Mouse (Mus musculus) neural tube, embryonic 15.5 days (tissue): ENCODE data around the gene Cacna1s. TPM values are rescaled to one million over a fixed set of nuclear protein-coding genes. Genes with fewer than 3 reads are reported as not detected.

Source experiments
- ATAC-seq: fragments of 200-750 bp; cut with Nextera tagmentation; 2 replicates; pipeline ENCODE4 v1.8.0; 2017; ENCODE audit warnings: mild to moderate bottlenecking, moderate TSS enrichment, moderate library complexity; ENCODE audit not compliant: low FRiP score
- H3K27ac ChIP-seq: fragments of 300-500 bp; sonication (generic); replicated peaks from 2 replicates; pipeline ENCODE4 v1.5.1; 2015; ENCODE audit warnings: mild to moderate bottlenecking, inconsistent platforms
- H3K27me3 ChIP-seq: fragments of 300-500 bp; sonication (generic); replicated peaks from 2 replicates; pipeline ENCODE4 v1.6.1; 2015; ENCODE audit warnings: inconsistent platforms
- H3K36me3 ChIP-seq: fragments of 300-500 bp; sonication (generic); 2 replicates; pipeline ENCODE4 v1.6.1; 2015; ENCODE audit warnings: inconsistent platforms
- H3K4me1 ChIP-seq: fragments of 300-500 bp; sonication (generic); 2 replicates; pipeline ENCODE4 v1.6.1; 2015; ENCODE audit warnings: inconsistent platforms
- H3K4me2 ChIP-seq: fragments of 300-500 bp; sonication (generic); 2 replicates; pipeline ENCODE4 v1.6.1; 2015; ENCODE audit warnings: inconsistent platforms, mild to moderate bottlenecking, moderate library complexity
- H3K4me3 ChIP-seq: fragments of 300-500 bp; sonication (generic); replicated peaks from 2 replicates; pipeline ENCODE4 v1.5.1; 2015; ENCODE audit warnings: mild to moderate bottlenecking, inconsistent platforms
- H3K9ac ChIP-seq: fragments of 300-500 bp; sonication (generic); replicated peaks from 2 replicates; pipeline ENCODE4 v1.6.1; 2015; ENCODE audit warnings: mild to moderate bottlenecking, inconsistent platforms
- H3K9me3 ChIP-seq: fragments of 300-500 bp; sonication (generic); replicated peaks from 2 replicates; pipeline ENCODE4 v1.6.1; 2016; ENCODE audit warnings: inconsistent platforms
- WGBS: fragments of 180-500 bp; shearing (Covaris S2); methylation state at CpG from one replicate; pipeline ENCODE4 v1.1.7; 2015; ENCODE audit warnings: mixed read lengths; 5-methylcytosine and 5-hydroxymethylcytosine counted together
- polyA plus RNA-seq: library from polyadenylated mRNA; unstranded; fragments of >200 nt; fragmentation: Nextera tagmentation; extraction: Ambion mirVana; gene quantifications from 2 replicates; pipeline ENCODE4 v1.2.1, GENCODE M21; 2015

The Cacna1s gene
- polyA plus RNA-seq, 1 experiment from 2014 or later = 0.75 TPM

GRCm38 (mm10) chr1:136055771-136056170, 3.2 kb downstream of the Cacna1s start:
- H3K36me3 ChIP-seq = no peaks in the 10 kb centered on the region
- peaks cover 14% of the 10 kb centered on the region for H3K4me1 ChIP-seq
- 40% methylated on average over 3 of the region's 3 CpGs for WGBS
- H3K27ac ChIP-seq = 0 out of 2 replicates have a peak overlapping the region, but pooled peaks have one; percentile 6
- H3K9me3 ChIP-seq = no peaks in the 10 kb centered on the region
- peaks cover 23% of the 10 kb centered on the region for H3K27me3 ChIP-seq
- H3K4me3 ChIP-seq = no peak overlapping the region
- no peak overlapping the region for H3K9ac ChIP-seq
- no peak for ATAC-seq
- no peak overlapping the region for H3K4me2 ChIP-seq

DNA sequence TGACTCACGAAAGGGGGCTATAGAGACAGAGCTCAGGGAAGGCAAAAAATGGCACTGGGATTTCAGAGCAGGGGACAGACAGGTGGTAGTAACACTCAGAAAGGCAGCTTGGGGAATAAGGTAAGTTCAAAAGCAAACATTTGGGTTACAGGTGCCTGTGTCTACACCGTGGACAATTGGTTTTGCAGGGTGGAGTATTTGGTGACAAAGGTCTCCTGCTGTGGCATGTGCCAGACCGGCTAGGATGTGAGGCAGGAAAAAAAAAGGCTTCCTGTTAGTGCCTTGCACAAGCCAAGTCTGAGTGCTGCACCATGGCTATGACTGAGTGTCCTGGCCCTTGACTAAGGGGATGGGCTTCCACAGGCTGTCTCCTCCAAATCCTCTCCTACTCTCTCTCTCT, 6.0 kb downstream of the Cacna1s start:
- H3K4me2 ChIP-seq = no peak overlapping the region
- no peak overlapping the region for H3K4me3 ChIP-seq
- no peak for ATAC-seq
- WGBS = 42% methylated on average over 3 of the region's 3 CpGs
- no peaks in the 10 kb centered on the region for H3K27me3 ChIP-seq
- H3K9ac ChIP-seq = no peak overlapping the region
- H3K4me1 ChIP-seq = peaks cover 13% of the 10 kb centered on the region; the same call in 1 of the 2 replicates
- no peaks in the 10 kb centered on the region for H3K9me3 ChIP-seq
- no peaks in the 10 kb centered on the region for H3K36me3 ChIP-seq
- H3K27ac ChIP-seq = no peak overlapping the region

GRCm38 (mm10) chr1:136061041-136061789, 8.7 kb downstream of the Cacna1s start:
- H3K9ac ChIP-seq = no peak overlapping the region
- no peak overlapping the region for H3K4me3 ChIP-seq
- no peaks in the 10 kb centered on the region for H3K27me3 ChIP-seq
- no peak for ATAC-seq
- H3K27ac ChIP-seq = no peak overlapping the region
- no peaks in the 10 kb centered on the region for H3K9me3 ChIP-seq
- WGBS = 53% methylated on average over 9 of the region's 9 CpGs
- H3K36me3 ChIP-seq = no peaks in the 10 kb centered on the region
- no peak overlapping the region for H3K4me2 ChIP-seq
- H3K4me1 ChIP-seq = peaks cover 7% of the 10 kb centered on the region; the same call in 1 of the 2 replicates

GRCm38 (mm10) chr1:136061790-136062141, 9.2 kb downstream of the Cacna1s start:
- ATAC-seq = no peak

DNA sequence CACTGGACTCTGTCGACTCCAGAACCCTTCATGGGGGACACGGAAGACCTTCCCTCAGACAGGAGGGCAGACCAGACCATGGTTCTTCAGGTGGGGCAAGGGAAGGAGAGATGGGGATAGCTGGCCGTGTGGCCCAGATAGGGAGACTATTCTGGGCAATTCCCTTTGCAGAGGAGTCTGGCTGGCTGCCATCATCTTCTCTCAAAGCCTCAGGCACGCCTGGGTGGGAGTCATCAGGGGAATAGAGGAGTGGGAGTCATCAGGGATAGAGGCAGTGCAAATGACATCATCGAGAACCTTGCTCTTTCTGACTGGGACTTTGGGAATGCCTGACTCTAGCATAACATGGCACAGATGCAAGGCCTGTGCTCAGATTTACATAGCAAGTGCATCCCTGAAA, 11.4 kb downstream of the Cacna1s start:
- ATAC-seq = no peak
- Histone ChIP-seq H3K27ac (no peak overlapping the region), H3K27me3 (no peaks in the 10 kb centered on the region), H3K4me1 (0 out of 2 replicates have a peak, but pooled peaks cover 6% of the 10 kb centered on the region), H3K36me3 (no peaks in the 10 kb centered on the region), H3K9ac (no peak overlapping the region), H3K4me2 (no peak overlapping the region), H3K4me3 (no peak overlapping the region), H3K9me3 (no peaks in the 10 kb centered on the region)
- WGBS = 74% methylated on average over 5 of the region's 5 CpGs

More at GRCm38 (mm10) chr1:136061790-136062141, 9.2 kb downstream of the Cacna1s start:
- no peak overlapping the region for H3K27ac ChIP-seq
- WGBS = 78% methylated on average over 7 of the region's 7 CpGs
- H3K4me1 ChIP-seq = 0 out of 2 replicates have a peak, but pooled peaks cover 6% of the 10 kb centered on the region
- H3K9ac ChIP-seq = no peak overlapping the region
- H3K9me3 ChIP-seq = no peaks in the 10 kb centered on the region
- H3K4me2 ChIP-seq = no peak overlapping the region
- H3K36me3 ChIP-seq = no peaks in the 10 kb centered on the region
- no peaks in the 10 kb centered on the region for H3K27me3 ChIP-seq
- H3K4me3 ChIP-seq = no peak overlapping the region

- H3K4me2 ChIP-seq = no peak overlapping the region
- no peaks in the 10 kb centered on the region for H3K9me3 ChIP-seq
- no peak overlapping the region for H3K27ac ChIP-seq
- no peaks in the 10 kb centered on the region for H3K36me3 ChIP-seq
- no peak overlapping the region for H3K9ac ChIP-seq
- no peak overlapping the region for H3K4me3 ChIP-seq
- no peaks in the 10 kb centered on the region for H3K27me3 ChIP-seq
- ATAC-seq = no peak
- 71% methylated on average over 1 of the region's 1 CpGs for WGBS
- 0 out of 2 replicates have a peak, but pooled peaks cover 3% of the 10 kb centered on the region for H3K4me1 ChIP-seq
These were observed 14.1 kb downstream of the Cacna1s start for GRCm38 (mm10) chr1:136066621-136067020.

DNA sequence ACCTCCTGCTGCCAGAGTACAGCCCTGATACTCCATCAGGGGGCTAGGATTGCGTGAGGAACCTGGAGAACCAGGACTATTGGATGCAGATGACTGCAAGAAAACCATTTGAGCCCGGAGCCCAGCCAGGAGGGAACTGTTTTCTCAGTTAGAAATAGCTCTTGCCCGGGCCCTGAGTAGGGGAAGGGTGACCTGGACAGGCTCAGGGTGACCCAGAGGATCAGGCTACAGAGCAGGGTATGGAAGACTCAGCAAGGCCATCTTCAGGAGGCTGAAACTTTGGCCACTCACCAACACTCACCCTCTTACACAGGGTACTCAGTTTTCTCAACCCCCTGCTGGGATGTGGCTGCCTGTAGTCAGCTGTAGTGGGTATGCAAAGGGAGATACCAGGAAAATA, 15.0 kb downstream of the Cacna1s start:
- H3K9me3 ChIP-seq = no peaks in the 10 kb centered on the region
- no peaks in the 10 kb centered on the region for H3K4me1 ChIP-seq
- no peak overlapping the region for H3K27ac ChIP-seq
- H3K9ac ChIP-seq = no peak overlapping the region
- no peak for ATAC-seq
- no peak overlapping the region for H3K4me3 ChIP-seq
- 77% methylated on average over 3 of the region's 3 CpGs for WGBS
- H3K27me3 ChIP-seq = no peaks in the 10 kb centered on the region
- H3K36me3 ChIP-seq = no peaks in the 10 kb centered on the region
- H3K4me2 ChIP-seq = no peak overlapping the region

- no peak for ATAC-seq
- Histone ChIP-seq H3K27ac (no peak overlapping the region), H3K27me3 (no peaks in the 10 kb centered on the region), H3K4me3 (no peak overlapping the region), H3K9me3 (no peaks in the 10 kb centered on the region), H3K4me1 (no peaks in the 10 kb centered on the region), H3K9ac (no peak overlapping the region), H3K36me3 (no peaks in the 10 kb centered on the region), H3K4me2 (no peak overlapping the region)
- WGBS = 6% methylated on average over 3 of the region's 3 CpGs
These were observed 23.5 kb downstream of the Cacna1s start for GRCm38 (mm10) chr1:136076086-136076485.

GRCm38 (mm10) chr1:136077656-136078055, 25.1 kb downstream of the Cacna1s start:
- Histone ChIP-seq H3K27ac (no peak overlapping the region), H3K4me2 (no peak overlapping the region), H3K4me3 (no peak overlapping the region), H3K4me1 (no peaks in the 10 kb centered on the region), H3K9ac (no peak overlapping the region), H3K9me3 (no peaks in the 10 kb centered on the region; the same call in 1 of the 2 replicates), H3K36me3 (no peaks in the 10 kb centered on the region), H3K27me3 (no peaks in the 10 kb centered on the region)
- 71% methylated on average over 4 of the region's 4 CpGs for WGBS
- ATAC-seq = no peak

- Histone ChIP-seq H3K4me3 (no peak overlapping the region), H3K9me3 (no peaks in the 10 kb centered on the region; the same call in 1 of the 2 replicates)
- 96% methylated on average over 1 of the region's 1 CpGs for WGBS
These were observed 28.6 kb downstream of the Cacna1s start for GRCm38 (mm10) chr1:136081161-136081560.

DNA sequence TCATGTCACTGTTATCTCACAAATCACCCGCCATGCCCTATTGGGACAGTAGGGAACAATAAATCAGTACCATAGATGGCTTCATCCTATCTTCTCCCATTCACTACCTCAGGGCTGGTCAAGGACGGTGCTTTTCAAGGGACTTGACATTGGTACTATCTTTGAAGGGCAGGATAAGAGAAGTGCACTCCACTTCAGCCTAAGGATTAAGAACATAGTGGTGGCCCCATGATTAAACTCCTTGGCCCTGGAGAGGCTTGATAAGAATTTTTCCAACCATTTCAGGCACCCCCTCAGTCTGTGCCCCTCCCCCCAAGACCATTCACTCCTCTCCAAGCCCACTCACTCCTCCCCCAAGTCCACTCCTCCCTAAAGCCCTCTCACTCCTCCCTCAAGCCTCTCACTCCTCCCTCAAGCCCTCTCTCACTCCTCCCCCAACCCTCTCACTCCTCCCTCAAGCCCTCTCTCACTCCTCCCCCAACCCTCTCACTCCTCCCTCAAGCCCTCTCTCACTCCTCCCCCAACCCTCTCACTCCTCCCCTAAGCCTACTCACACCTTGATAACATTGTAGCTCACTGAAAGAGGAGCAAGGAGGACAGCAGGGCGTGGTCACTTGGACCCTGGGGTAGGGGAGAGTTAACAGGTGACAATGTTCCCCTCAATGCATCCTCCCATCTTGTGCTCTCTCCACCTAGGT, 33.6 kb downstream of the Cacna1s start:
- Histone ChIP-seq H3K9me3 (no peaks in the 10 kb centered on the region; the same call in 1 of the 2 replicates), H3K4me1 (no peaks in the 10 kb centered on the region), H3K4me2 (no peak overlapping the region), H3K9ac (no peak overlapping the region), H3K27ac (no peak overlapping the region), H3K4me3 (no peak overlapping the region), H3K36me3 (no peaks in the 10 kb centered on the region), H3K27me3 (no peaks in the 10 kb centered on the region)
- ATAC-seq = no peak
- WGBS = 89% methylated on average over 3 of the region's 3 CpGs

More at GRCm38 (mm10) chr1:136081161-136081560, 28.6 kb downstream of the Cacna1s start:
- ATAC-seq = no peak
- no peaks in the 10 kb centered on the region for H3K27me3 ChIP-seq
- H3K36me3 ChIP-seq = no peaks in the 10 kb centered on the region
- H3K4me1 ChIP-seq = no peaks in the 10 kb centered on the region
- no peak overlapping the region for H3K27ac ChIP-seq
- H3K4me2 ChIP-seq = no peak overlapping the region
- no peak overlapping the region for H3K9ac ChIP-seq
